Mouse (Mus musculus) ovary, adult 18-20 months (tissue): ENCODE measurements around the gene Usp17le.
"Not testable (repeated sequence)": the region's sequence is repeated elsewhere in the genome, so short reads cannot be mapped to it uniquely, and the experiment has no call there.

Source experiments
- DNase-seq: peaks from one replicate; pipeline ENCODE4 v3.0.0; 2022; ENCODE audit warnings: low spot score, mixed read lengths

Usp17le gene

GRCm38 (mm10) chr7:104777370-104777769 is at the start of gene Usp17le:
TSS of gene Usp17le (minus strand) at chr7:104777470.
- DNase-seq: not testable (repeated sequence)

GRCm38 (mm10) chr7:104810335-104810734 is 33.1 kb upstream of the Usp17le start:
- not testable (repeated sequence) for DNase-seq

GRCm38 (mm10) chr7:104790796-104791195 is 13.5 kb upstream of the Usp17le start:
- no peak for DNase-seq
